Mouse (Mus musculus): ENCODE measurements around the gene Prmt7.
"Not testable (repeated sequence)": the region's sequence is repeated elsewhere in the genome, so short reads cannot be mapped to it uniquely, and the experiment has no call there.

Prmt7 gene

DNA sequence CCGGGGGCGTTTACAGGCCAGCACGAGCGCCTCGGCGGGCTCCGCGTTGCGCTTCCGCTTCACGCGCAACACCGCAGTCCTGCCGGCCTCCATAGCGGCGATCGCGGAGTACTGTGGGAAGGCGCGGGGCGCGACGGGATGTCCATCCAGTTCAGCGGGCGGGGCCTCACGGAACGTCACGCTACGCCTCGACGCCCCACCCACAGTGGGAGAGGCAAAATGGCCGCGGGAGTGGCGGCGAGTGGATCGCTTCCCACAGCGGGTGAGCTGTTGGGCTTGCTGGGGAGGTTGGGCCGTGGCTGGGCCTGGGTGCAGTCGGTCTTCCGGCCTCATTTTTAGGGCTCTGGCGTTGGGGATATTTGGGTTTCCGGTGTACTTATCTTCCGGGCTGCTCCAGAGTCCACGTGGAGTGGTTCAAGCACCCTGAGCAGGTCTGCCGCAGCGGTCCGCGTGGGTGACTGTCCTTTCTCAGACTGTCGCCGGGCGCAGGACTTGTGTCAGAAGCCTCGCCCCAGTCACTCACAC lies at the start of gene Prmt7, which contains the start of gene Slc7a6os:
Prmt7 (plus strand) TSS at position 116 of the 525 bp plus-strand sequence.
Slc7a6os (minus strand) TSS at position 115 of the 525 bp plus-strand sequence.
- DNase-seq, result peak; percentile 99

GRCm38 (mm10) chr8:106163251-106163650 lies 47.5 kb upstream of the Prmt7 start:
- DNase-seq, result no peak

GRCm38 (mm10) chr8:106165460-106165859 lies 45.3 kb upstream of the Prmt7 start:
- DNase-seq, result peak; percentile 93

DNA sequence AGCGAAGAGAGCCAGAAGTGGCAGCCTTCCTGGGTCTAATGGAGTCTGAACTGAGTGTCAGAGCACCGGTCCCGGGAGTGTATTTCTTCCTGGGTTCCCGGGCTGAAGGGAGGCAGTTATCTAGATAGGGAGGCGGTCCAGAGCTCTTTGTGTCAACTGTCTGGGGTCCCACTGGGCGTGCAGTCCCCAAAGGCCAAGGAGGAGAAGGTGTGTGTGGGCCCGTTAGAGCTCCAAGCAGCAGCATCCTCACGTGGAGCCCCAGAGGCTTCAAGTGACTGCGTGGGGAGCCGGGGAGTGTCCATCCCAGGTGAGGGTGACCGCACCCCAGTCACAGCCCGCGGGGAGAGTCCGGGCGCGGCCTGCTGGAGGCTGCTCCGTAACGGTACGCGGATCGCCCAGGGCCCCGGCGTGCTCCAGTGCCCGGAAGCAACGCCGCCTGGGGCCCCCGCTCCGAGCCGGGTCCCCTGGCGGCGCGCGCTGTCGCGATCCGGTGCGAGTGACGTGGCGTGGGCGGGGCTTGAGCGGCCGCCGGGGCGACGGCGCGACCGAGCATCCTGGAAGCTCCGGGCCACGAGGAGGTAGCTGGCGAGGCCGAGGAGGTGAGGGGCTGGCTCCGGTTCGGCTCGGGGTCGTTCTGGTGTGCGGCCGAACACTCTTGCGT lies 42.2 kb upstream of the Prmt7 start, which contains the start of gene Slc7a6:
Slc7a6 (plus strand) TSS at position 502 of the 661 bp plus-strand sequence.
- peak; percentile 99 for DNase-seq

DNA sequence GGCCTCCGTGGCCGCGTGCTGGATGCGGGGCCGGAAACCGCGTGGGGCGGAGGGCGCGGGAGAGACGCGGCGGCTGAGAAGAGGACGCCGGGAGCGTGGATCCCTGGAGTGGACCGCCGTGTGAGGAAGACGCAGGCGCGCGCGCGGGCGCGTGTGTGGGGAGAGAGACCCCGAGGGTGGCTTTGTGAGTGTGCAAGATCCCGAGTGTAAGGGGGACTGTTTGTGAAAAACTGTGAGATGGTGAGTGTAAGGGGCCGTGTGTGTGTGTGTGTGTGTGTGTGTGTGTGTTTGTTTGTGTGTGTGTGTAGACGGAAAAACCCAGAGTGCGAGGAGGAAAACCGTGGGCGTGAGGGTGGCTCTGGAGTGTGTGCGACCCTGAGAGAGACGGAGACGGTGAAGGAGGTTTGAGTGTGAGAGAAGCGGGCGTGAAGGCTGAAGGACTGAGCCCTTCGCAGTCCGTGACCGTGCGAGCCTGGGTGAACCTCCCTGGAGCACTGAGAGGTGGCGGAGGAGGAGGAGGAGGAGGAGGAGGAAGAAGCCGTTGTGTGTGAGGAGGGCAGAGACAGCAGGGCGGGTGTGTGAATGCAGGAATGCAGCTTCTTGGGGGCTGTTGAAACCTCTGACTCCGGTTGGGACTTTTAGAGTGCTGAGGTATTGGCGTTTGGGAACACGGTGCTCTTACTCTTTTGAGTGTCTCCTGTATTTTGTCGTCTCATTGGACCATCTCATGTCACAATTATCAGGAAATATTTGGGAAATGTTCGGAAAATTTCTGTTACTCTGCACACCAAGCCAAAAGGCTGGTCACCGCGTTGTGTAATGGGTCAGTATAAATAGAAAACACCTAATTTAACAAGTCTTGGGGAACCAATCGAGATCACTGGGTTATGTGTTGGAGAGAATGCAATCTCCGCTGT lies 41.5 kb upstream of the Prmt7 start:
- peak; percentile 95 for DNase-seq

DNA sequence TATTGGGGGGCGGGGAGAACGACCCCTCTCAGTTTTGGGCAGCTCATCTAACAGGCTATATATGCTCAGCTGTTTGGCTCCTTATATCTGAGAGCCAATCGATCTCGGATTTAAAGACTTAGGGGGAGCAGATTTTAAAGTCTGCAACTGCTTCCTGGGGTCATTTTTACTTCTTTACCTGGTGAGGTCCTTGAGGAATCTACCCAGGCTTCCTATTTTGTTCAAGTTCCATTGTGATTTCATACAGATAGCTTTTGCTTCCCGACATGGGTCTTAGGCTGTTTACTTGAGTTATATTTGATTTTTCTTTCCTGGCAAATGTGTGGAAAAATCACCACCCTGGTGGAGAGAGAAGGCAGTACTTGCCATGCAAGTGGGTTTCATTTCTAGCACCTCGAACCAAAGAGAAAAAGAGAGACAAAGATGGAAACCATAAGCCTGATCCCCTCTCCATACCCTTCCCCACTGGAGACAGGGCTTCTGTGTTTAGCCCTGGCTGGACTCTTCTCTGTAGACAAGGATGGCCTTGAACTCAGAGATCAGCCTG lies 40.7 kb upstream of the Prmt7 start:
- no peak for DNase-seq

- no peak for DNase-seq
Observed at GRCm38 (mm10) chr8:106173566-106173965, 37.2 kb upstream of the Prmt7 start.

GRCm38 (mm10) chr8:106176891-106177290 lies 33.8 kb upstream of the Prmt7 start:
- no peak for DNase-seq

DNA sequence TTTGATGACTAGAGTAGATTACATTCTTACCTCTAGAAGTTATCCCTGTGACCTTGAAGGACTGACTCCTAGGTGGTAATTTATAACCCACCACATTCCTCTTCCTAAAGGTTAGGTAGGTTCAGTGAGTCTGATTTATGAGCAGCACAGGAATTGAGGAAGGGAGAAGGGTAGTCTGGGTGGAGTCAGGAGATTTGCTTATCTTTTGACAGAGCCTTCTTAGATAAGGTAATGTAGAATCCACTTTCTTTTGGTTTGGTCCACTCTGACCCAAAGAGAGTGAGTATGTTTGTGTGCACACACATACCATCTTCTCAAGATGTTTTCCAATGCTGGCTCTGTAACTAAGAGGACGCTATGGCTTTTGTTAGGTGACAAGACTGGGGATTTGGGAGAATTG lies 33.1 kb upstream of the Prmt7 start:
- no peak for DNase-seq

DNA sequence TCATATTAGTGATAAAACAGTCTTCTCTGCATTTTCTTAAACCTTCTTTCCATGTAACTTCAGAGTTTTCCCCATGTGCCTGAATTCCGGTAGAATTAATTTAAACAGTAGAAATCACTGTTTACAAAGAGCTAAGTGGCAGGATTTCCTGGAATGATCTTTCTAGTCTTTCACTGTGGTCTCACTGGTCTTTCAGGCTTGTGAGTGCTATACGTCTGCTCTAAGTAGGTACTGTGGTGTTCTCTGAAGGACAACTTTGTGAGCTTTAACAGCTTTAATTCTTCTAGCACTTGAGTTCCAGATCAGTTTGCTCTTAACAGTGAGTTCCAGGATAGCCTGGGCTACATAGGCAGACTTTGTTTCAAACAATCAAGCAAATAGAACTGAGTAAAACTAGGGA lies 32.3 kb upstream of the Prmt7 start:
- no peak for DNase-seq

GRCm38 (mm10) chr8:106185628-106186270 lies 25.0 kb upstream of the Prmt7 start:
- DNase-seq, result peak; percentile 98

- no peak for DNase-seq
Observed at GRCm38 (mm10) chr8:106186394-106186793, 24.3 kb upstream of the Prmt7 start.

GRCm38 (mm10) chr8:106189162-106189561 lies 21.6 kb upstream of the Prmt7 start:
- DNase-seq, result no peak

GRCm38 (mm10) chr8:106191639-106192038 lies 19.1 kb upstream of the Prmt7 start:
- DNase-seq, result no peak

GRCm38 (mm10) chr8:106193162-106193561 lies 17.6 kb upstream of the Prmt7 start:
- DNase-seq, result no peak

DNA sequence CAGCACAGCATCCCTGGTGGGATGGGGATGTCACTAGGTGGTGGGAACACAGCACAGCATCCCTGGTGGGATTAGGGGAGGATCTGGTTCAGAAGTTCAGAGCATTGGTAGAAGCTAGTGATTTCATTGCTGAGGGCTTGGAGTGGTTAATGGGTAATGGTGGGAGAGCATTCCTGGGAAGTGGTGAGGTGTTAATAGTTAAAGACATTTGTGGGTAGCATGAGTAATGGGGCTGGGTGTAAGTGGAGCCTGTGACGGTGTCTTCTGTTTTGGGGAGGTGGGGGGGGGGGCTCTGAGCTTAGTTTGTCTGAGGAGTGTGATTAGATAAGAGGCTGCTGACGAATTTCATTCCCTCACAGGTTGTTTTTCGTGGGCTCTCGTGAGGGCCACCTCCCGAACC lies 16.7 kb upstream of the Prmt7 start:
- no peak for DNase-seq

- no peak for DNase-seq
Observed at GRCm38 (mm10) chr8:106198741-106199140, 12.0 kb upstream of the Prmt7 start.

GRCm38 (mm10) chr8:106199596-106199995 lies 11.1 kb upstream of the Prmt7 start:
- DNase-seq, result not testable (repeated sequence)

DNA sequence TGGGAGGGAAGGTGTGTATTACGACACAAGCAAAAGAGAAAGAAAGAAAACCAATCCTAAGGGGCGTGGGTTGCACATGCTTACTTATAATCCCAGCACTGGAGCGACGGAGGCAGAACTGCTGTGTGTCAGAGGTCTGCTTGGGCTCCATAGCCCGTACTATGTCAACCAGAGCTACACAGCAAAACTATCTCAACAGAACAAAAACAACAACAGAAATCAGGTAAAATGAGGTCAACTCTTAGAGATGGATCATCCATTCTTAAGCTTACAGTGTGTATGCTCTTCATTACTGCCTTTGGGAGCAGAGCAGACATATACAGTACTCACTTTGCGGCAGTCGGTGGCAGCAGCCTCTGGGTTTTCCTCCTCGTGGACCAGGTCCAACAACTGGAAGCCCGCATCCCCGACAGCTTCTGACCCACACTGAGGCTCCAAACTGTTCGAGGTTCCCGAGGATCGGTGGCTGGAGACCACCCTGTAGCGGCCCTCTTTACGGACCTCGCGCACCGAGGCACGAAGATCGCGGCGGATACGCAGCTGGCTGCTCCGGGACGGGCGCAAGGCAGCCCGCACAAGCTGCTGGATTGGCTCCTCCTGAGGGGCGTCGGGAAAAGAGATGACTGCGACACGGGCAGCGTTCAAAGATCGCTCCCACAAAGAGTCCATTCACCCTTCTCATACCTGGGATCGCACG lies 553 bp upstream of the Prmt7 start:
- no peak for DNase-seq

GRCm38 (mm10) chr8:106211421-106211820 lies 685 bp downstream of the Prmt7 start:
- no peak for DNase-seq

GRCm38 (mm10) chr8:106213959-106214358 lies 3.2 kb downstream of the Prmt7 start:
- DNase-seq, result no peak

GRCm38 (mm10) chr8:106219620-106220019 lies 8.9 kb downstream of the Prmt7 start:
- no peak for DNase-seq

Measured in heart, adult 11 months (tissue).